Mouse (Mus musculus) left cerebral cortex, postnatal 14 days (tissue): ENCODE measurements around the gene Enpep. TPM values are rescaled to one million over a fixed set of nuclear protein-coding genes. Genes with fewer than 3 reads are reported as not detected.

ENCODE experiments used
- DNase-seq, 2 experiments: peaks; one replicate each; pipeline ENCODE4 v3.0.0; 2021 to 2022; ENCODE audit warnings: low spot score in 2 of 2, mixed read lengths in 1 of 2
- intact Hi-C: fragments of 180-260 bp; cut with DNase I; formaldehyde crosslinking; loops from one replicate; pipeline ENCODE4 v1.15.1; 2025
- total RNA-seq, 2 experiments: library from RNA; stranded (reverse); gene quantifications; 2 replicates each; pipeline ENCODE4 v1.2.3; 2021

The Enpep gene
- total RNA-seq, 2 experiments from 2014 or later = 1.8 to 2.0 TPM

- no peak for DNase-seq
- intact Hi-C loops = no loop called here
These were observed 18.7 kb downstream of the Enpep start for GRCm38 (mm10) chr3:129313671-129314415.

- intact Hi-C loops = no loop called here
- no peak for DNase-seq
These were observed 19.3 kb downstream of the Enpep start for GRCm38 (mm10) chr3:129313221-129313620.

GRCm38 (mm10) chr3:129312511-129312910 is 20.0 kb downstream of the Enpep start:
- intact Hi-C loops = no loop called here
- no peak for DNase-seq

GRCm38 (mm10) chr3:129311951-129312350 is 20.6 kb downstream of the Enpep start:
- DNase-seq = no peak
- intact Hi-C loops = no loop called here

GRCm38 (mm10) chr3:129309926-129310325 is 22.6 kb downstream of the Enpep start:
- intact Hi-C loops = loop anchor here (2.0 to 10.0 kb wide), 4 partner anchors 113 to 765 kb away; partner anchors contain the start of gene Elovl6
- no peak for DNase-seq

- intact Hi-C loops = loop anchor here (2.0 to 10.0 kb wide), 4 partner anchors 114 to 766 kb away; partner anchors contain the start of gene Elovl6
- DNase-seq = peak; percentile 22 to 51
These were observed 23.6 kb downstream of the Enpep start for GRCm38 (mm10) chr3:129308876-129309275.

- peak; percentile 18 to 72 for DNase-seq
These were observed 24.3 kb downstream of the Enpep start for GRCm38 (mm10) chr3:129308102-129308752.

GRCm38 (mm10) chr3:129303941-129304340 is 28.6 kb downstream of the Enpep start:
- DNase-seq = peak; percentile 26 to 58

More at GRCm38 (mm10) chr3:129308102-129308752, 24.3 kb downstream of the Enpep start:
- intact Hi-C loops = loop anchor here (2.0 to 10.0 kb wide), 4 partner anchors 115 to 767 kb away; partner anchors contain the start of gene Elovl6

GRCm38 (mm10) chr3:129299874-129300273 is 32.6 kb downstream of the Enpep start:
- DNase-seq = peak; percentile 40 to 69
- intact Hi-C loops = loop anchor here (10.0 kb wide), 2 partner anchors 235 to 775 kb away; partner anchors contain the start of gene Elovl6

More at GRCm38 (mm10) chr3:129303941-129304340, 28.6 kb downstream of the Enpep start:
- intact Hi-C loops = loop anchor here (10.0 kb wide), 2 partner anchors 231 to 771 kb away; partner anchors contain the start of gene Elovl6

GRCm38 (mm10) chr3:129298606-129299005 is 33.9 kb downstream of the Enpep start:
- intact Hi-C loops = no loop called here
- DNase-seq = no peak

GRCm38 (mm10) chr3:129296994-129297393 is 35.5 kb downstream of the Enpep start:
- intact Hi-C loops = no loop called here
- no peak for DNase-seq

GRCm38 (mm10) chr3:129295883-129296282 is 36.6 kb downstream of the Enpep start:
- no peak for DNase-seq
- intact Hi-C loops = no loop called here

- no peak for DNase-seq
- intact Hi-C loops = no loop called here
These were observed 43.0 kb downstream of the Enpep start for GRCm38 (mm10) chr3:129289536-129289935.

- intact Hi-C loops = no loop called here
These were observed 45.4 kb downstream of the Enpep start for GRCm38 (mm10) chr3:129287140-129287539.

GRCm38 (mm10) chr3:129286426-129286825 is 46.1 kb downstream of the Enpep start:
- no peak for DNase-seq
- intact Hi-C loops = no loop called here

More at GRCm38 (mm10) chr3:129287140-129287539, 45.4 kb downstream of the Enpep start:
- DNase-seq = no peak

- DNase-seq = no peak
- intact Hi-C loops = no loop called here
These were observed 48.2 kb downstream of the Enpep start for GRCm38 (mm10) chr3:129284326-129284725.

GRCm38 (mm10) chr3:129279441-129279840 is 53.1 kb downstream of the Enpep start:
- no peak for DNase-seq
- intact Hi-C loops = no loop called here

- intact Hi-C loops = no loop called here
- no peak for DNase-seq
These were observed 59.2 kb downstream of the Enpep start for GRCm38 (mm10) chr3:129273156-129273831.

GRCm38 (mm10) chr3:129270044-129270443 is 62.5 kb downstream of the Enpep start:
- DNase-seq = no peak
- intact Hi-C loops = no loop called here
